Mouse (Mus musculus) large intestine, adult 2 months (tissue): Measurements from ENCODE around the gene Creld2. TPM values are rescaled to one million over a fixed set of nuclear protein-coding genes. Genes with fewer than 3 reads are reported as not detected.

Experiments
- DNase-seq: peaks from one replicate; pipeline ENCODE4 v3.0.0-alpha.2; 2012; ENCODE audit warnings: low read depth, low spot score
- WGBS: fragments of 180-500 bp; shearing (Covaris S2); methylation state at CpG from one replicate; pipeline ENCODE4 v1.1.7; 2018; 5-methylcytosine and 5-hydroxymethylcytosine counted together
- polyA plus RNA-seq: library from polyadenylated mRNA; depleted of rRNA; stranded (reverse); fragments of >200 nt; gene quantifications from 2 replicates; pipeline ENCODE4 v1.2.3, GENCODE M21; 2012

The Creld2 gene
- polyA plus RNA-seq, 1 experiment: 84.3 TPM

DNA sequence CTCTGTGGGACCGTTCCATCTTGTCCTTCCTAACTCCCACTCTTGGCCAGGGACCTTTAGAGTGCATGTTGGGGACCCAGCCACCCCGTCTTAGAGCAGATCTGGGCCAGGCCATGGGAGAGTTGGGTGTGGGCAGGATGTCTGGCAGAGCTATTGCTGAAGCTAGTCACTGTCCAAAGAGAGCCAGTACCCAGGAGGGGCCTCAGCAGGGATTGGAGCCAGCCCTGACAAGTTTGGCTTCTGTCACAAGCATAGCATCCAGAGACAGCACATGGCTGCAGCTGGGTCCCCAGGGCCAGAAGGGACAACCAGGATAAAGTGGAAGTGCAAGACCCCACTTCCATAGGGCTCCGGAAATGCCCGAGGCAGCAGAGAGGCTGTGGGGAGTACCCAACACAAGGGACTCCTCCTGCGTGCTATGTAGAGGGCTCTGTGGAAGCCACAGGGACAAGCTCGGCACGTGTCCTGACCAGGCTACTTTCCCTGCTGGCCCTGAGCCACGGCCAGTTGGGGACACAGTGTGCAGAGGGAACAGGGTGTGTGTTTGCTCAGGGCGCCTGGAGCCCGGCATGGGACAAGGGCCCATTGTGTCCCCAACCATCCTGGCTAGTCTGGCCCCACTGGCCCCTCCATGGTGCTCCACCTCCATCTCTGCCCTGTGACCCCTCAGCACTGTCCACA, 30.8 kb downstream of the Creld2 start:
- WGBS: 25% methylated on average over 10 of the region's 10 CpGs
- DNase-seq: no peak

DNA sequence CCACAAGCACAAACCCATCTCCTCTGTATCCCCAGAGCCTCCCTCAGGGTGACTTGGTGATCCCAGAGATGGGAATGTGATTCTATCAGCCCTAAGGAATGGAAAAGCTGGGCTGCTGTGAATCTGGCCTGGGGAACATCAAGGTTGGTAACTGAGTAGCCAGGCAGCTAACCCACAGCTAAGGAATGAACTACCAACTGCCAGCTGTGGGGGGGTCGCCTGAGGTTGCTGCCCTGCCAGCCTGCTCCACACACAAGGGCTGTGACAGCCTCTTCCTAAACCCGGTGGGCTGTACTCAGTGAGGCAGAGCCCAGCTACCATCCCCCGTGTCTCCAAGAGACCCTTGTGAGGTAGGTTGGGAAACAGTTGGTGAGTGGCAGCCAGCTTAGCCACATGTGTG, 31.6 kb downstream of the Creld2 start:
- WGBS: 7% methylated on average over 3 of the region's 3 CpGs
- no peak for DNase-seq

DNA sequence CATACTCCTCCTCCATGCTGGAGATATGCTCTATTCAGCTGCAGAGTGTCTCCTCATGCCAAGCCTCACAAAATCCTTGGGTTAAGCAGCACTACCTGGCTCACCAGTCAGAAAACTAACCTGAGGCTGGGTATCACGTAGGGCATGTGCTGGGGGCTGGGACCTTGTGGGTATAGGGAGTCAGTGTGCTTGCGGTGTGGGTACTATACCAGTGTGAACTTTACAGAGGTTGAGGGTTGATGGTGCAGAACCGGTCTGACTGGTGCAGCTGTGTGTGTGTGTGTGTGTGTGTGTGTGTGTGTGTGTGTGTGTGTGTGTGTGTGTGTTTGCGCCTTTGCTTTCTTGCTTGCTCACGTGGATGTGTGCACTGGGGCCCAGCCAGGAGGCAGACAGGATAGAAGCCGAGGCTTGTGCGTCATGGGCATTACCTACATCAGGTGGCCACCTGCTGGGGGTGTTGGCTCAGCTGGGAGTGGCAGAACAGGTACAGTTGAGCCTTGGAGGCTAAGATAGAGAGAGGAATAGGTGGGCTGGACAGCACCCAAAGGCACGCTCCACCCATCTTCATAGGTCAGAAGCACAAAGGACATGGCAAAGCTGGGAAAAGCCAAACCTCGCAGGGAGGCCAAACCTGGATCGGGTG, 32.2 kb downstream of the Creld2 start:
- no peak for DNase-seq
- WGBS: 32% methylated on average over 10 of the region's 10 CpGs

DNA sequence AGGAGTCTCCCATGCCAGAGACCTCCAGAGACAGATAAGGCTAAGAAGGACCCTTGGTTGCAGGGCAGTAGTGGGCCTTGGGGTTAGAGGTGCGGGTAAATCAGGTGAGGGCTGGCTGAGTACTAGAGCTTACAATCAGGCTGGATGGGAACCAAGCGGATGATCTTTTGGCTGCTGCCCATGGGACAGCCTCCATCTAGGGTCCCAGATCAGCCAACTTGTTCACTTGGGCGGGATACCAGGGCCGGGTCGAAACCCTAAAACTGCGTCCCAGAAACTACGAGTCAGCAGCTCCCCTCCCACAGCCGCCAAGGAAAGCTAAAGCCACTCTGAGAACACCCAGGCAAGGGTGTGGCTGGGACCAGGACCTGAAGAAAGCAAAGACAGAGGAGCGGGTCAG, 33.7 kb downstream of the Creld2 start:
- 35% methylated on average over 9 of the region's 9 CpGs for WGBS
- DNase-seq: no peak

DNA sequence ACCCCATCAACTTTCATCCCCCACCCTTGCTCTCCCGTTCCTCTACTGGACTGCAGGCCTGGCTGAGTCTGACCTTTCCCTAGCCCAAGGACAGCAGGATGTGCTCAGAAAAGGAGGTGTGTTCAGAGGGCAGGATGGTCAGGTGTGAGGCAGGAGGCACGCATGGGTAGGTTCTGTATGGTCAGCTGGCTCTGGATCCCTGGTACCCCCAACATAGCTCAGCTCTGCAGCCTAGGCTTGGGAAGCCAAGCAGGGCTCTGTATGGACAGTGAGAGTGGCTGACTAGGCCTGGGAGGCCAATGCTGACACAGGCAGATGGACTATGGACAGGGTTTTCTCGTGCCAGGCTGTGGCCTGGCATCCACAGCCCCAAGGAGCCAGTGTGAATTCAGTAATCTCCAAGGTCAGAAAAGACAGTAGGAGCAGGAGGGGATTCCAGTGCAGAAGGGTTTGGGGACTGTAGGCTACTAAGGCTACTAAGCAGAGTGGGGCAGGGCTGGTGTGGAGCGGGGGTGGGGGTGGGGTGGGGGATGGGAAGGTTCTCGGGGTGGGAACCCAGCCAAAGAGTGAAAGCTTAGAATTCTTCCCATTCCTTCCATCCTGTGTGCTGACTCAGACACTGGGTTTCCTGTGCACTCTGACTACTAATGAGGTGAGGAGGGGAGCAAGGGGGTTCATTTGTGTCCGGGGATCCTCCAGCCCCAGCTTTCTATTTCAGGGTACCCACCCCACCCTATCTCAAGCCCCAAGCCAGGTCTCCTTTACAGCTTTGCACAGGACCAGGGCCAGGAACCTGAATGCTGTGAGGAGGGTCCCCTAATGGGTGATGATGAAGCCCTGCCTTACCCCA, 34.9 kb downstream of the Creld2 start:
- no peak for DNase-seq
- WGBS: 45% methylated on average over 6 of the region's 6 CpGs

DNA sequence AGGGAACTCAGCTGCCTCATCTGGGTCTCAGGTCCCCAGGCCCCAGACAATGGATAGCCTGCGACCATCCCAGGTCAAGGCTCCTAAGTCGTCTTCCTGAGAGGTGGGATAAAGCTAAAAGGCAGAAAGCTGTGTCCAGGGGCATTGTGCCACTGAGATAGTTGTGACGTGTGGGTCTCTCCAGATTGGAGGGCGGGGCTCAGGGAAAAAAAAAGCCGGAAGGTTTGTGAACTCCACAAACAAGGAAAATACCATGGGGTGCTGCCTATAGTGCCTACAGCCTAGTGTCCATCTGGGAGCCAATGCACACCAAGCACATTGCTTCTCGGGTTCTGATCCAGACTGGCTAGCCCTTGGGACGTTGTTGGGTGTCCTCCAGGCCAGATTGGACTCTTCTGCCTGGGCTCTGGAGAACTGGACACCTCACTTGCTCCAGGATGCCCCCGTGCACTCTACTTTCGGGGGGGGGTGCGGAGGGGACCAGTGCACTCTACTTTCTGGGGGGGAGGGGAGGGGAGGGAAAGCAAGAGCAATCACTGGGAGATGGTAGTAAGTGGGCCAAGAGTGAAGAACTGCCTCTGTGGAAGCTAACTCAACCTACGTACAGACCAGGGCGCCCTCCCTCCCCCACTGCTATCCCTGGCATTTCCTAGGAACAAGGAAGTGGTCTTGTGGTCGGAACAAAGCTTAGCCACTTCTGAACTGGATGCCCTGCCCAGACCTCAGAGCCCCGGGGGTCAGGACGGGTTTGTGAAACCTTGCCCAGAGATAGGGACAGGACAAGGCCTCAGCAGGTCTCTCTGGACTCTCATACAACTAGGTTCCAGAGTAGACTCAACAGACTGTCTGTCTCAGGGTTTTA, 35.8 kb downstream of the Creld2 start:
- 47% methylated on average over 15 of the region's 15 CpGs for WGBS
- DNase-seq: no peak

DNA sequence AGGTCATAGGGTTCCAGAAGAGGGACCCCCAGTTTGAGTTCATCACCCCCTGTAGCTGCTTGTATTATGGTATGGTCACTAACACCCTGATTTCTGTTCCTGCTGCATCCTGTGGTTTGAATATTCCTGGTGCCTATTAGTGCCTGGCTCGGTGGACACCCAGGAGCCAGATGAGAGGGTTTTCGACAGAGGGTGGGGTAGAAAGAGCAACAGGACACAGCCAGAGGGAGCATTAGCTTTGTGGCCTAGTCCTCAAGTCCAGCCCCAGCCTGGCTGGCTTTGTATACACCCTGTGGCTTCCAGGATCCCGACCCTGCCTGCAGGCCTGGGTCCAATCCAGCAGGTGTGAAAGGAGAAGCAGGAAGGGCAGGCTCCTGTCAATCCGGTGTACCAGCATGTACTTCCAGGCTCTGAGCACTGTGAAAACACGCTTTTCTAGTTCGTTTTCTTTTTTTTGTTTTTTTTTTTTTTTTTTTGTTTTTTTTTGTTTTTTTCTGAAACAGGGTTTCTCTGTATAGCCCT, 36.5 kb downstream of the Creld2 start:
- 46% methylated on average over 6 of the region's 6 CpGs for WGBS
- no peak for DNase-seq

DNA sequence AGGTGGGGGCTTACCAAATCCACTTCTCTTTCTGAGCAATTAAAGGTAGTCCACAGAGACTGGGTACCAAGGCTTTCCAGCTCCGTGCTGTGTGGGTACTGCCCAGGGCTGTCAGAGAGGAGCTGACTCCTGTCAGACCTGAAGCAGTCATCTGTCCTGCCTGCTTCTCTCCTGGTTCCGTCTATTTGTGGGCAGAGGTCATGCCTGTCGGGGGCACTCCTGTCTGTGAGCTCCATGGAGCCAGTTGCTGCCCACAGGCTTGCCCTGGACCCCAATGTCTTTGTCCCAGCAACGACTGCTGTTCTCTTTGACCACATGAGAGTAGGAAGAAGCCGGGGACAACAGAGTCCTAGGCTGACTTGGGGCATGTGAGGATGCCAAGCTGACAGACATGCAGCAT, 37.2 kb downstream of the Creld2 start:
- 80% methylated on average over 5 of the region's 5 CpGs for WGBS

DNA sequence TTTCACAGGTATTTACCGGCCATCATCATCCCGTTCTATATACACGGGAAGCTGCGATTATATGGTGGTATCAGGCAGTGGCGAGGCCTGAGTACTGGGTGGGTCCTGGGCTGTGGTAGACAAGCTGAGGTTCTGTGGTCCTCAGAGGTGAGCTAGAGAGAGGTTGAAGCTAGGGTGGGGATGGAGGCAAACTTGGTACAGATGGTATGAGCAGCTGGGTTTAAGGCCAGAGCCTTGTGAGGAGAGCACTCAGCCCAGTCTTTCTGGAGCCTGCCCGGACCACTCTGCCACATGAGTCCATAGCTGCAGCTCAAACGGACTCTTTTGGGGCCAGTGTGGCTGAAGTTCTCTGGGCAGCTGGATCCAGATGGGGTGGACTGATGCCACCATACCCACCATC, 37.9 kb downstream of the Creld2 start:
- no peak for DNase-seq
- 94% methylated on average over 7 of the region's 7 CpGs for WGBS

More for the DNA sequence above, 37.2 kb downstream of the Creld2 start:
- DNase-seq: no peak

DNA sequence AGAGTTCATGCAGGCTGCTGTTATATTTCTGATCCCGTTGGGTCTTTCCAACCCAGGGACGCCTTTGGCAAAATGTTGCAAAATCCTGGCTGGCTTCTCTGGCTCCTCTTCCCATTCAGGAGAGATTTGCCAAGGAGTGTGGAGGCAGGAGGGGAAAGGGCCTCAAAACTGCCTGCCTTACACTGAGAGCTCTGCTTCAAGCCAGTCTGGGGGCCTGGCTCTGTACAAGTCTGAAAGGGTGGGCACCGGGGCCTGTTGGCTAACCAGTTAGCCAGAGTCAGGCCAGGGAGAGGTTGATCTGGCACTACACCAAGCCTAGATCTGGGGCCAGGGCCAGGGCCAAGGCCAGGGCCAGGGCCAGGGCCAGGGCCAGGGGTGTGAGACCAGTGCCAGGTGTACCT, 38.7 kb downstream of the Creld2 start:
- WGBS: 79% methylated on average over 3 of the region's 3 CpGs
- DNase-seq: no peak

DNA sequence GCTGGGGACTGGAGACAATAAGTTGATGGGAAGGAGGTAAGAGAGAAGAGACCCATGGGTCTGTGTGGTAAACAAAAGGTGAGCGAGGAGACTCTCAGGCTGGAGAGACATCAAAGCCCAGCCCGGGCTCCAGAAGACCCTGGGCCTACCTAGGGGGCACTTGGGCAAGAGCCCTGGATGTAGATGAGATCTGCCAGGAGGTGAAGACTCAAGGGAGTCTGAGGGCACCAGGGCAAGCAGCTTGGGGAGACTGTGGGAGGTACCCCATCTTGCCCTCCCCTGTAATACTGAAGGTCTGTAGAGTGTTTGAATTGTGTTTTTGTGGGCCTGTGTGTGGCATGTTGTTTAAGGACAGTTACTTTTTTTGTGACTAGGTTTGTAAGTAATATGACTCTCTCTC, 39.3 kb downstream of the Creld2 start:
- DNase-seq: no peak
- WGBS: 85% methylated on average over 2 of the region's 2 CpGs

DNA sequence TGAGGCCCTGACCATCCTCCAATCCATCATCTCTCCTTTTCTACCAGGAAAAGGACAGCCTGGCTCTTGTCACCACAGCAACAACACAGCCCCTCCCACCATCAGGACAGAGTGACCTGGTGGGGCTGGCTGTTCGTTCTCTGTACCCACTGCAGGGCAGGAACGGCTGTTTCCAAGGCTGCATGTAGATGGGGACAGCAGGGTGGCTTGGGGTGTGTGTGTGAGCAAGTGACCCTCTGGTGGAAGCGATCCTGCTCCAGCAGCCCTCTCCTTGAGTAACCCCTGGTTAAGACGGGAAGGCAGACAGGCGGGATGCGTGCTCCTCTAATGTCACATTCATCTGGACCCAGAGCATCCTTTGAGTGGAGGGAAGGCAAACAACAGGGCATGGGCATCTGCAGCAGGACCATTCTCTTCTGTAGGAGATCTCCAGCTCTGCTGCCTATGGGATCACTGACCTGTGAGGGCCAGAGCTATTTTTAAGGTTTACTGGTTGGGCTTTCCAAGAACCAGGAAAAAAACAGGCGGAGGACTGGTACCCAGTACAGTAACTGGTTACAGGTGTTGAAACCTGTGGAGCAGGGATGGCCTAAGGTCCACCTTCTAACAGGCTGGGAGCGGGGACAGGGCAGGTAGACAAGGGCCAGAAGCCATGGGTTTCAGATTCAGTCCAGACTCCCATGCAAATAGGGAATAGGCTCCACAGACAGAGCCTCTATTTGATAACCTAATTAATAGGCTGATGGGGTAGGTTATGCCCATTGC, 39.9 kb downstream of the Creld2 start:
- WGBS: 83% methylated on average over 8 of the region's 8 CpGs
- no peak for DNase-seq

DNA sequence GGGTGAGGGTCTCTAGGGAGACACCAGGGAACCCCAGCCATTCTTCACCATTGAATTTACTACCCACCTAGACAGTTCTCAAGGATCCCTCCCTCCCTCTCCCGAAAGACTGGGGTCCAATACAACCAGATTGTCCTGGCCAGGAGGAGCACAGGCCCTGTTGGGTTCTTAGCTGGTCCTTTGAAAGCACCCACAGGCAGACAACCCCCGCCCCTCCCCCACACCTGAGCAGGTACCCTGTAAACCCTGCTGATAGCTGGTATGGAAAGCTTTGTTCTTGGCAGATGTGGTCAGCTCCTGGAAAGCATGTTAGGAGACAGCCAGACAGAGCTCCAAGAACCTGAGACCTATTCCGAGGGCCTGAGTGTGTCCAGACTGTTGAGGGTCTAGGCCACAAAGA, 41.3 kb downstream of the Creld2 start:
- no peak for DNase-seq
- WGBS: 89% methylated on average over 3 of the region's 3 CpGs

DNA sequence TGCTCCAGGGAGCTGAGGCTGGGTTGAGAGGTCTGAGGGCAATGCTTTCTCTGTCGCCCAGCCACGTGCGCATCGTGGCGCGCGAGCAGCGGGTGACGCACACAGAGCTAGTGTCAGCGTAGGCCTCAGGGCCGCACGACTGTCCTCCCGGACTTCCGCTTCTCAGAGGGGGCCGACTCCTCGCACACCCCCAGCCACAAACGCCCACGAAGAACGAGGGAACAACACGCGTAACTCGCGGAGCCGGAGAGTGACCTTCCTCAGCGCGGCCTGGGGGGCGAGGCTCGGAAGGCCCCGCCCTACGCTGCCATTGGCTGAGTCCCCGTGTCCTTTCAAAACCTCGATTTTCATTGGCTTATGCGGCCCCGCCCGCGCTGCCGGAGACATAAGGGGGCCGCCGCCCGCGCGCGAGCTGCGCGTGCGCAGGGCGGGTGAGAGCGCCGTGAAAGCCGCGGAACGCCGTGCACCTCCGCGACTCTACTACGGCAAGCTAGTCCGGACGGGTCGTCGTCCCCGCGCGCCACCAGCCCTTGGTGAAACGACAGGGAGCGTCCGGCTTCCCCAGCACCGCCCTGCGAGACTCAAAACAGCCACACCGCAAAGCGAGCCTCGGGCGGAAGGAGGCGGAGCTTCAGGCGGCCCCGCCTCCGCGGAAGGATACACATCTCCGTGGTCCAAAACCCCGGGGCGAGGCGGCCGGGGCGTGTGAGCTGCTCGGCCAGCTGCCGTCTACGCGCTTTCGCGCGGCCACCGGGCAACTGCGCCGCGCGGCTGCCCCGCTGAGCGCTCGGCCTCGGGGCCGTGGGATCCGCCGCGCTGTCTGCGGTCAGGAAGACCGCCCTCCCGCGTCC, 42.6 kb downstream of the Creld2 start, which contains the start of gene Pim3:
Gene Pim3, plus strand, starts transcription at position 415 of the 851 bp plus-strand sequence.
- under 1% methylated on average over 107 of the region's 107 CpGs for WGBS
- DNase-seq: peak; percentile 92

DNA sequence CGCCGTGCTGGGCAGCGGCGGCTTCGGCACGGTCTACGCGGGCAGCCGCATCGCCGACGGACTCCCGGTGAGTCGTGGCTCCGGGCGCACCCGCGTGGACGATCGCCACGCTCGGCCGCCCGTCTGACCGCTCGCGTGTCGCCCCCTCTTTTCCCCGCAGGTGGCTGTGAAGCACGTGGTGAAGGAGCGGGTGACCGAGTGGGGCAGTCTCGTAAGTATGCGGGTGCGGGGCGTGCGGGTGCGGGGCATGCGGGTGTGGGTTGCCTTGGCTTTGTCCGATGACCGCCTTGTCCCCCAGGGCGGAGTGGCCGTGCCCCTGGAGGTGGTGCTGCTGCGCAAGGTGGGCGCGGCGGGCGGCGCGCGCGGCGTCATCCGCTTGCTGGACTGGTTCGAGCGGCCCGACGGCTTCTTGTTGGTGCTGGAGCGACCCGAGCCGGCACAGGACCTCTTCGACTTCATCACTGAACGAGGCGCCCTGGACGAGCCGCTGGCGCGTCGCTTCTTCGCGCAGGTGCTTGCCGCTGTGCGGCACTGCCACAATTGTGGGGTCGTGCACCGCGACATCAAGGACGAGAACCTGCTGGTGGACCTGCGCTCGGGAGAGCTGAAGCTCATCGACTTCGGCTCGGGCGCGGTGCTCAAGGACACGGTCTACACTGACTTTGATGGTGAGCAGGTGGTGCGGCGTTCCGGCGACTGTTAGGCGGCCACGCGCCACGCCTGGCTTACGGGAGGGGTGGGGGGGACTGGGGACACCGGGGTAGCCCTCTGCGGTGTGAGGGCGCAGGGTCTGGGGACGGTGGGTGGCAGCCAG, 43.6 kb downstream of the Creld2 start:
- no peak for DNase-seq
- WGBS: under 1% methylated on average over 98 of the region's 98 CpGs

DNA sequence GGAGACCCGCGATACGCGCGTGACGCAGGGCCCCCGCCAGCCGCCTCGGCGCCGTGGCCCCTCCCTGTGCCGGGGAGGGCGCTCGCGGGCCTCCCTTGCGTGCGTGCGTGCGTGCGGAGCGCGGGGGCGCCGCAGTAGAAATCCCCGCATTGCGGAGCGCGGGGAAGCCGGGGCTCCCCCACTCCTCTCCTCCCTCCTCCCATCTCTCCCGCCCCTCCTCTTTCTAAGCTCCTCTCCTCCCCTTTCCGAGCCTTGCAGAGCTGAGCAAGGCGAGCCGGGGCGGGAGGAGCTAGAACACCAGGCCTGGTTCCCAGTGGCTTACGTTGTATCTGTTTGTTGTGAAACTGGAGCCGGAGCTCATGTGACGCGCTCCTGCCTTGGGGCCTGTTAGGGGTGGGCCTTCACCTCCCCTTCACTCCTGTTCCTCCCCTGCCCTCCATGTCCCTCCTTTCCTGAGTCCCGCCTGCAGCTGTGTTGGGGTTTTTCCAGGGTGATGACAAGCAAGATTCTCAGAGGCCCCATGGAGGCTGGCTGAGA, 44.3 kb downstream of the Creld2 start:
- WGBS: under 1% methylated on average over 39 of the region's 39 CpGs
- DNase-seq: no peak
